Mouse (Mus musculus): Measurements from ENCODE around the gene Arxes1. TPM values are rescaled to one million over a fixed set of nuclear protein-coding genes. Genes with fewer than 3 reads are reported as not detected.

Arxes1 gene
- 8.3 TPM for polyA plus RNA-seq (2014; fragmentation: Illumina TruSeq; extraction: RNeasy Lipid Tissue Mini Kit (QIAGEN cat#74804); ENCODE audit: low read depth, low replicate concordance)

GRCm38 (mm10) chrX:136032799-136033763, at the start of gene Arxes1:
TSS of gene Arxes1 (plus strand) at chrX:136033367.

GRCm38 (mm10) chrX:135993664-135994119, 39.5 kb upstream of the Arxes1 start, which contains the start of gene Arxes2:
TSS of gene Arxes2 (plus strand) at chrX:135993824.

GRCm38 (mm10) chrX:136068020-136068419, 34.9 kb downstream of the Arxes1 start, which contains the start of gene Bex2:
TSS of gene Bex2 (minus strand) at chrX:136068236.

Other genes with a start within 250 kb of the Arxes1 start
- 58.9 TPM for gene Bhlhb9, start 235.8 kb upstream of the Arxes1 start, polyA plus RNA-seq (2014; fragmentation: Illumina TruSeq; extraction: RNeasy Lipid Tissue Mini Kit (QIAGEN cat#74804); ENCODE audit: low read depth, low replicate concordance)
- gene Gprasp2, start 194.3 kb upstream of the Arxes1 start, polyA plus RNA-seq (2014; fragmentation: Illumina TruSeq; extraction: RNeasy Lipid Tissue Mini Kit (QIAGEN cat#74804); ENCODE audit: low read depth, low replicate concordance) = 33.6 TPM
- 107 TPM for gene Arxes2, start 39.5 kb upstream of the Arxes1 start, polyA plus RNA-seq (2014; fragmentation: Illumina TruSeq; extraction: RNeasy Lipid Tissue Mini Kit (QIAGEN cat#74804); ENCODE audit: low read depth, low replicate concordance)
- gene Bex2, start 34.9 kb downstream of the Arxes1 start, polyA plus RNA-seq (2014; fragmentation: Illumina TruSeq; extraction: RNeasy Lipid Tissue Mini Kit (QIAGEN cat#74804); ENCODE audit: low read depth, low replicate concordance) = 10.7 TPM
- not detected for gene Nxf3, start 51.9 kb downstream of the Arxes1 start, polyA plus RNA-seq (2014; fragmentation: Illumina TruSeq; extraction: RNeasy Lipid Tissue Mini Kit (QIAGEN cat#74804); ENCODE audit: low read depth, low replicate concordance)
- gene Bex4, start 105.6 kb downstream of the Arxes1 start, polyA plus RNA-seq (2014; fragmentation: Illumina TruSeq; extraction: RNeasy Lipid Tissue Mini Kit (QIAGEN cat#74804); ENCODE audit: low read depth, low replicate concordance) = 10.7 TPM
- gene Tceal8, start 139.0 kb downstream of the Arxes1 start, polyA plus RNA-seq (2014; fragmentation: Illumina TruSeq; extraction: RNeasy Lipid Tissue Mini Kit (QIAGEN cat#74804); ENCODE audit: low read depth, low replicate concordance) = 280 TPM
- gene Tceal5, start 170.5 kb downstream of the Arxes1 start, polyA plus RNA-seq (2014; fragmentation: Illumina TruSeq; extraction: RNeasy Lipid Tissue Mini Kit (QIAGEN cat#74804); ENCODE audit: low read depth, low replicate concordance) = 2.4 TPM
- gene Tceal7, start 181.4 kb downstream of the Arxes1 start, polyA plus RNA-seq (2014; fragmentation: Illumina TruSeq; extraction: RNeasy Lipid Tissue Mini Kit (QIAGEN cat#74804); ENCODE audit: low read depth, low replicate concordance) = 0.64 TPM
- 7.6 TPM for gene Bex1, start 182.1 kb downstream of the Arxes1 start, polyA plus RNA-seq (2014; fragmentation: Illumina TruSeq; extraction: RNeasy Lipid Tissue Mini Kit (QIAGEN cat#74804); ENCODE audit: low read depth, low replicate concordance)
- 1,113 TPM for gene Tceal9, start 211.7 kb downstream of the Arxes1 start, polyA plus RNA-seq (2014; fragmentation: Illumina TruSeq; extraction: RNeasy Lipid Tissue Mini Kit (QIAGEN cat#74804); ENCODE audit: low read depth, low replicate concordance)
- gene Bex3, start 236.9 kb downstream of the Arxes1 start, polyA plus RNA-seq (2014; fragmentation: Illumina TruSeq; extraction: RNeasy Lipid Tissue Mini Kit (QIAGEN cat#74804); ENCODE audit: low read depth, low replicate concordance) = 28.6 TPM

Data from adrenal gland, adult 10 weeks (tissue).